ENCODE assay signal across 7 mouse cellular contexts in the genomic region with DNA sequence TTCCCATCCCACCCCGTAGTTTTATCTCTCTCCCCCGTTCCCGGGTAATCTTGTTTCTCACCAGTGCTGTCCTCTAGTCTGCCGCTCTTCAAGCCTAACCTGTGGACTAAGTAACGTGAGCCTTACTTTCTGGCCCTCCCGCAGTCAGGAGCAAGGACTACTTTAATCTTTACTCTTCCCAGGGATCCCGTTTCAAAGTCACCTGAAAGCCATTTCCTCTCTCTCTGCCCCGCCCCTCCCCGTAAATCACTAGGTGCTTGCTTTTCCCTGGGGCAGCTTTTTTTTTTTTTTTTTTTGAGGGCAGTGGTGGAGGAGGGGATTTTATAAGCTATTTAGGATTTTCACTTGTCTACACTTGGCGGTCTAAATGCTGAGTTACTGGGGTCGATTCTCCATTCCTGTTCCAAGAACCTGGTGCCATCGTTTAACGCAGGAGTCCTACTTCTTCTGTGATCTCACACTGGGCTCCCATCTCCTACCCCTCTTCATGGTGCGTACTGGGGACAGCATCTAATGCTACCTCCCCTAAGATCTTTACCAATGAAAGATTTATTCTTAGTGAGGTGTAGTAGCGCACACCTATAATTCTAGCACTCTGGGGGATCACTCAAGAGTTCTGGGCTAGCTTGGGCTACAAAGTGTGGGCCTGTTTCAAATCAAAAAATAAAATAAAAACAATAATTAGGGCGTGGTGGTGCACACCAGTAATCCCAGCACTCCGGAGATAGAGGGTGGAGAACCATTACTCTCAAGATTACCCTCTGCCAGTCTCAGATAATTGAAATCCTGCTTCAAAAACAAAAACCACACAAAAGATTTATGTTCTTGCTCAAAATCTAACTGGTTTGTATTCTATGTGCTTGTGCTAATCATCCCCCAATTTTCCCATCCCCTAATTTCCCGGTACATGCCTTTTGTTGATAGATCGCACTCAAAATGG. TPM values are rescaled to one million over a fixed set of nuclear protein-coding genes. Genes with fewer than 3 reads are reported as not detected.
A peak's percentile ranks its signal among the peaks of the same experiment; 100 is the strongest.
DNase-seq lines count a peak whose midpoint lies in the region; ATAC-seq and TF ChIP-seq lines count a peak whose summit lies in the region.

No protein-coding gene starts in this region.

- H3K9ac ChIP-seq in CH12.LX (ENCODE audit: insufficient read depth, low read depth) (peak overlapping the region; percentile 45), MEL (ENCODE audit: control insufficient read depth, low read depth, low read length, poor library complexity, severe bottlenecking) (no peak overlapping the region)
- H3K9ac ChIP-seq in hindbrain, embryonic 12.5 days, result no peak overlapping the region
- H3K9ac ChIP-seq in liver, embryonic 12.5 days, result no peak overlapping the region

- no peak for ATAC-seq in hindbrain, embryonic 12.5 days (ENCODE audit: low FRiP score)
- no peak for ATAC-seq in liver, embryonic 12.5 days

- H3K27me3 ChIP-seq in CH12.LX (replicated peaks), result peaks cover 62% of the 10 kb centered on the region
- peaks cover 0 to 2% of the 10 kb centered on the region in 2 experiments; a peak in 2 of 4 replicates for H3K27me3 ChIP-seq in MEL (ENCODE audit: control insufficient read depth in 1 of 2, insufficient read depth in 2 of 2, low read length in 2 of 2)
- peaks cover 76% of the 10 kb centered on the region for H3K27me3 ChIP-seq in hindbrain, embryonic 12.5 days
- H3K27me3 ChIP-seq in liver, embryonic 12.5 days (replicated peaks), result peaks cover 99% of the 10 kb centered on the region

- TF ChIP-seq POLR2A in CH12.LX (IDR thresholded peaks at IDR 0.05; ENCODE audit: low read depth, low read length) (no peak), MEL (IDR thresholded peaks at IDR 0.05; ENCODE audit: control insufficient read depth in 1 of 2, insufficient read depth in 1 of 2, low read depth in 1 of 2, low read length in 2 of 2, poor library complexity in 1 of 2) (no peak)

- TF ChIP-seq RAD21 in CH12.LX (IDR thresholded peaks at IDR 0.05; ENCODE audit: low read depth, low read length), result no peak
- TF ChIP-seq RAD21 in MEL (IDR thresholded peaks at IDR 0.05; ENCODE audit: low read depth, low read length), result no peak

- DNase-seq in CH12.LX (ENCODE audit: extremely low read depth) (no peak), MEL (ENCODE audit: low read depth, low spot score) (no peak)
- no peak for DNase-seq in thymus, postnatal 0 days (ENCODE audit: low spot score)
- DNase-seq in thymus, postnatal 10 days (ENCODE audit: low spot score in 2 of 2), result no peak
- no peak for DNase-seq in ovary, postnatal 14 days (ENCODE audit: low spot score)

- H3K36me3 ChIP-seq in CH12.LX (replicated peaks in 1 of 2; ENCODE audit: control insufficient read depth in 1 of 2, insufficient read depth in 1 of 2, low read length in 1 of 2) (no peaks in the 10 kb centered on the region), MEL (ENCODE audit: control insufficient read depth in 1 of 2, insufficient read depth in 2 of 2, low read length in 2 of 2) (peaks cover 0 to 27% of the 10 kb centered on the region in 2 experiments; a peak in 2 of 4 replicates)
- no peaks in the 10 kb centered on the region for H3K36me3 ChIP-seq in hindbrain, embryonic 12.5 days
- no peaks in the 10 kb centered on the region for H3K36me3 ChIP-seq in liver, embryonic 12.5 days

- peaks cover 16 to 48% of the 10 kb centered on the region in 2 experiments for H3K4me1 ChIP-seq in CH12.LX (ENCODE audit: control insufficient read depth in 1 of 2, insufficient read depth in 2 of 2)
- peaks cover 16 to 34% of the 10 kb centered on the region in 2 experiments for H3K4me1 ChIP-seq in MEL (ENCODE audit: control insufficient read depth in 1 of 2, insufficient read depth in 2 of 2, low read length in 2 of 2)
- H3K4me1 ChIP-seq in hindbrain, embryonic 12.5 days, result peaks cover 18% of the 10 kb centered on the region
- H3K4me1 ChIP-seq in liver, embryonic 12.5 days, result peaks cover 37% of the 10 kb centered on the region

- H3K79me2 ChIP-seq in CH12.LX (replicated peaks; ENCODE audit: control insufficient read depth, extremely low read depth, insufficient read depth, poor library complexity, severe bottlenecking), result peaks cover 4% of the 10 kb centered on the region; the same call in 1 of the 2 replicates
- no peaks in the 10 kb centered on the region; the same call in 1 of the 2 replicates for H3K79me2 ChIP-seq in MEL (ENCODE audit: control insufficient read depth, insufficient read depth, low read length, poor library complexity)

- no peak for TF ChIP-seq EP300 in CH12.LX (IDR thresholded peaks at IDR 0.05; ENCODE audit: low read length)
- 0 out of 4 replicates have a peak, but pooled peaks of 1 of the 2 experiments have one; percentile 16 for TF ChIP-seq EP300 in MEL (IDR thresholded peaks at IDR 0.05; ENCODE audit: low read depth in 1 of 2, low read length in 2 of 2)

- WGBS in hindbrain, embryonic 12.5 days, result 4% methylated on average over 19 of the region's 19 CpGs
- 5% methylated on average over 19 of the region's 19 CpGs for WGBS in liver, embryonic 12.5 days (ENCODE audit: insufficient replicate concordance)

- H3K27ac ChIP-seq in CH12.LX (ENCODE audit: insufficient read depth, low read depth) (no peak overlapping the region), MEL (ENCODE audit: control insufficient read depth, low read depth, low read length) (no peak overlapping the region)
- H3K27ac ChIP-seq in hindbrain, embryonic 12.5 days, result no peak overlapping the region
- no peak overlapping the region for H3K27ac ChIP-seq in liver, embryonic 12.5 days

- dilution Hi-C loops in CH12.LX (cut with MboI; ENCODE audit: extremely low pct_ligation_motif_present, extremely low pct_unique_long_range_greater_than_20kb, low sequenced_read_pairs), result no loop called here

- H3K9me3 ChIP-seq in CH12.LX (replicated peaks; ENCODE audit: low read length) (no peaks in the 10 kb centered on the region), MEL (replicated peaks; ENCODE audit: insufficient read depth, low read length) (no peaks in the 10 kb centered on the region)
- H3K9me3 ChIP-seq in hindbrain, embryonic 12.5 days (replicated peaks), result no peaks in the 10 kb centered on the region
- no peaks in the 10 kb centered on the region for H3K9me3 ChIP-seq in liver, embryonic 12.5 days (replicated peaks)

- H3K4me2 ChIP-seq in CH12.LX (ENCODE audit: insufficient read depth, low read depth, poor library complexity, severe bottlenecking), result peak overlapping the region; percentile 68
- peak overlapping the region; percentile 86 for H3K4me2 ChIP-seq in hindbrain, embryonic 12.5 days (replicated peaks)
- H3K4me2 ChIP-seq in liver, embryonic 12.5 days, result peak overlapping the region; percentile 72

- in situ Hi-C loops in CH12.LX (cut with MboI; ENCODE audit: low pct_ligation_motif_present, low pct_unique_long_range_greater_than_20kb, low sequenced_read_pairs), result no loop called here

- H3K4me3 ChIP-seq in CH12.LX (replicated peaks in 1 of 3; ENCODE audit: low read depth in 2 of 3, low read length in 2 of 3, poor library complexity in 1 of 3) (peak overlapping the region; percentile 51 to 64 (median 55)), MEL (ENCODE audit: control insufficient read depth in 1 of 2, insufficient read depth in 1 of 2, low read depth in 2 of 2, low read length in 2 of 2) (peak overlapping the region; percentile 66 to 86)
- H3K4me3 ChIP-seq in hindbrain, embryonic 12.5 days, result peak overlapping the region; percentile 58
- H3K4me3 ChIP-seq in liver, embryonic 12.5 days, result peak overlapping the region; percentile 56

- no peak for TF ChIP-seq CTCF in CH12.LX (conservative IDR thresholded peaks at IDR 0.05 in 1 of 2, IDR thresholded peaks at IDR 0.05 in 1 of 2; ENCODE audit: low read depth in 2 of 2, low read length in 2 of 2)
- TF ChIP-seq CTCF in MEL (IDR thresholded peaks at IDR 0.05 in 2 of 3, conservative IDR thresholded peaks at IDR 0.05 in 1 of 3; ENCODE audit: control insufficient read depth in 1 of 3, insufficient read depth in 1 of 3, low read depth in 2 of 3, low read length in 3 of 3, poor library complexity in 1 of 3, severe bottlenecking in 1 of 3), result no peak

TF ChIP-seq in CH12.LX, 34 proteins besides CTCF, POLR2A, EP300 and RAD21:
- TF ChIP-seq MAZ (IDR thresholded peaks at IDR 0.05; ENCODE audit: low read depth, low read length) (no peak), BHLHE40 (IDR thresholded peaks at IDR 0.05; ENCODE audit: low read depth, low read length) (0 out of 2 replicates have a peak, but pooled peaks have one; percentile 21), ZNF384 (IDR thresholded peaks at IDR 0.05; ENCODE audit: low read depth, low read length) (peak; percentile 82)

TF ChIP-seq in MEL, 35 proteins besides CTCF, POLR2A, EP300 and RAD21:
- TF ChIP-seq KAT2A (conservative IDR thresholded peaks at IDR 0.05; ENCODE audit: low read depth, low read length), result no peak
- no peak for TF ChIP-seq MAZ (IDR thresholded peaks at IDR 0.05; ENCODE audit: low read depth, low read length)
- peak; percentile 50; the same call in 1 of the 2 replicates for TF ChIP-seq ZNF384 (IDR thresholded peaks at IDR 0.05; ENCODE audit: low read depth, low read length)
- TF ChIP-seq SIN3A (IDR thresholded peaks at IDR 0.05; ENCODE audit: low read length), result no peak
- TF ChIP-seq GATA1 (IDR thresholded peaks at IDR 0.05; ENCODE audit: low read depth, low read length), result peak; percentile 30; the same call in 1 of the 2 replicates
- TF ChIP-seq ETS1 (IDR thresholded peaks at IDR 0.05; ENCODE audit: low read depth, low read length), result peak; percentile 27; the same call in 1 of the 2 replicates
- TF ChIP-seq RCOR1 (IDR thresholded peaks at IDR 0.05; ENCODE audit: low read depth, low read length), result peak; percentile 98
- TF ChIP-seq POLR2AphosphoS2 (IDR thresholded peaks at IDR 0.05; ENCODE audit: low read length), result no peak
TF ChIP-seq in MEL: peak in this region for 4.

RNA-seq across cellular contexts. Expression of gene Plekhg3, which starts 1.6 kb away (rescaled TPM):
- total RNA-seq in CH12.LX (2012; rRNA removed), result 4.1 and 6.1 TPM in 2 replicates
- total RNA-seq in CH12.LX (2014; rRNA removed), result 0.04 and 0.16 TPM in 2 replicates
- 0.27 and 0.37 TPM in 2 replicates for polyA plus RNA-seq in CH12.LX (2012; ENCODE audit: insufficient read length, low read depth)
- total RNA-seq in MEL (2012; rRNA removed), result 0.92 and 1.9 TPM in 2 replicates
- polyA plus RNA-seq in MEL (2012; ENCODE audit: insufficient read depth in 1 of 2, insufficient read length in 2 of 2, low read depth in 1 of 2, low replicate concordance in 2 of 2, missing spikeins in 1 of 2), result 1 to 10 TPM in 1 of 2 experiments, not detected in 1; 7.0 TPM
- 3.0 and 3.6 TPM in 2 replicates for polyA plus RNA-seq in hindbrain, embryonic 12.5 days (2016; fragmentation: Nextera tagmentation; extraction: Ambion mirVana)
- polyA plus RNA-seq in liver, embryonic 12.5 days (2016; fragmentation: Nextera tagmentation; extraction: Ambion mirVana), result 3.2 and 3.3 TPM in 2 replicates
- 3.3 and 4.7 TPM in 2 replicates for polyA plus RNA-seq in thymus, postnatal 0 days (2015; fragmentation: Nextera tagmentation; extraction: Ambion mirVana)

Comparison
In these comparisons a context has a peak if more than half of its experiments do, and no peak if none do; other contexts are left out.
1. Of the 35 proteins assayed by ChIP-seq in both MEL and CH12.LX: peak only in MEL: ETS1 and RCOR1; only in CH12.LX: BHLHE40; in both: ZNF384; in neither: 30; mixed calls (peak in some experiments, not most) for 1.